Mouse (Mus musculus): ENCODE data around the gene Taf6. TPM values are rescaled to one million over a fixed set of nuclear protein-coding genes. Genes with fewer than 3 reads are reported as not detected.

Taf6 gene
- polyA plus RNA-seq, 1 experiment from 2014 or later = 109 TPM

- peaks cover 36% of the 10 kb centered on the region for H3K36me3 ChIP-seq (ENCODE audit: control insufficient read depth, insufficient read depth, low read length)
- WGBS = under 1% methylated on average over 42 of the region's 42 CpGs
Measured at GRCm38 (mm10) chr5:138160842-138161665, 26.2 kb downstream of the Taf6 start, which contains the start of gene Cops6. Gene Cops6, plus strand, starts transcription at chr5:138161071.

GRCm38 (mm10) chr5:138160224-138160762 is 27.0 kb downstream of the Taf6 start:
- peak overlapping the region; percentile 71 for H3K4me2 ChIP-seq (replicated peaks; ENCODE audit: low read depth, low read length)
- H3K36me3 ChIP-seq (ENCODE audit: control insufficient read depth, insufficient read depth, low read length) = peaks cover 28% of the 10 kb centered on the region
- H3K9ac ChIP-seq (ENCODE audit: low read depth, low read length) = peak overlapping the region; percentile 89; the same call in 1 of the 2 replicates
- no peak overlapping the region for H3K27ac ChIP-seq (ENCODE audit: low read depth, low read length)
- H3K27me3 ChIP-seq (ENCODE audit: control insufficient read depth, insufficient read depth, low read length) = no peaks in the 10 kb centered on the region
- H3K4me3 ChIP-seq (ENCODE audit: low read length) = peak overlapping the region; percentile 84; the same call in 1 of the 2 replicates
- H3K9me3 ChIP-seq (ENCODE audit: control insufficient read depth, low read length) = no peaks in the 10 kb centered on the region
- no peak for ATAC-seq (ENCODE audit: low FRiP score, low TSS enrichment)
- WGBS = 63% methylated on average over 7 of the region's 7 CpGs
- peaks cover 11% of the 10 kb centered on the region; the same call in 1 of the 2 replicates for H3K4me1 ChIP-seq (ENCODE audit: control insufficient read depth, insufficient read depth, low read length)

More at GRCm38 (mm10) chr5:138160842-138161665, 26.2 kb downstream of the Taf6 start, which contains the start of gene Cops6:
- Histone ChIP-seq H3K9me3 (ENCODE audit: control insufficient read depth, low read length) (no peaks in the 10 kb centered on the region), H3K4me2 (replicated peaks; ENCODE audit: low read depth, low read length) (peak within 1 kb of the TSS; percentile 71), H3K4me3 (ENCODE audit: low read length) (peak within 1 kb of the TSS; percentile 84), H3K27ac (ENCODE audit: low read depth, low read length) (peak within 1 kb of the TSS; percentile 25; the same call in 1 of the 2 replicates), H3K27me3 (ENCODE audit: control insufficient read depth, insufficient read depth, low read length) (no peaks in the 10 kb centered on the region), H3K9ac (ENCODE audit: low read depth, low read length) (peak within 1 kb of the TSS; percentile 89), H3K4me1 (ENCODE audit: control insufficient read depth, insufficient read depth, low read length) (peaks cover 11% of the 10 kb centered on the region; the same call in 1 of the 2 replicates)
- peak; percentile 94 for ATAC-seq (ENCODE audit: low FRiP score, low TSS enrichment)

- ATAC-seq (ENCODE audit: low FRiP score, low TSS enrichment) = peak; percentile 96
- H3K9me3 ChIP-seq (ENCODE audit: control insufficient read depth, low read length) = no peaks in the 10 kb centered on the region
- H3K4me2 ChIP-seq (replicated peaks; ENCODE audit: low read depth, low read length) = peak within 1 kb of the TSS; percentile 70
- H3K9ac ChIP-seq (ENCODE audit: low read depth, low read length) = peak within 1 kb of the TSS; percentile 81
- H3K36me3 ChIP-seq (ENCODE audit: control insufficient read depth, insufficient read depth, low read length) = peaks cover 21% of the 10 kb centered on the region
- no peaks in the 10 kb centered on the region for H3K27me3 ChIP-seq (ENCODE audit: control insufficient read depth, insufficient read depth, low read length)
- under 1% methylated on average over 31 of the region's 31 CpGs for WGBS
- peak within 1 kb of the TSS; percentile 63 for H3K4me3 ChIP-seq (ENCODE audit: low read length)
- H3K4me1 ChIP-seq (ENCODE audit: control insufficient read depth, insufficient read depth, low read length) = no peaks in the 10 kb centered on the region
- peak within 1 kb of the TSS; percentile 83 for H3K27ac ChIP-seq (ENCODE audit: low read depth, low read length)
Measured at GRCm38 (mm10) chr5:138155443-138155976, 31.7 kb downstream of the Taf6 start, which contains the start of gene Zfp113. Gene Zfp113, minus strand, starts transcription at chr5:138155744.

- WGBS = 80% methylated on average over 3 of the region's 3 CpGs
- Histone ChIP-seq H3K4me2 (replicated peaks; ENCODE audit: low read depth, low read length) (peak overlapping the region; percentile 70), H3K9me3 (ENCODE audit: control insufficient read depth, low read length) (no peaks in the 10 kb centered on the region), H3K4me1 (ENCODE audit: control insufficient read depth, insufficient read depth, low read length) (no peaks in the 10 kb centered on the region), H3K27ac (ENCODE audit: low read depth, low read length) (no peak overlapping the region), H3K36me3 (ENCODE audit: control insufficient read depth, insufficient read depth, low read length) (peaks cover 25% of the 10 kb centered on the region), H3K9ac (ENCODE audit: low read depth, low read length) (peak overlapping the region; percentile 81; the same call in 1 of the 2 replicates), H3K27me3 (ENCODE audit: control insufficient read depth, insufficient read depth, low read length) (no peaks in the 10 kb centered on the region), H3K4me3 (ENCODE audit: low read length) (peak overlapping the region; percentile 63; the same call in 1 of the 2 replicates)
- ATAC-seq (ENCODE audit: low FRiP score, low TSS enrichment) = no peak
Measured at GRCm38 (mm10) chr5:138154390-138154789, 32.9 kb downstream of the Taf6 start.

GRCm38 (mm10) chr5:138138585-138138984 is 48.7 kb downstream of the Taf6 start:
- H3K36me3 ChIP-seq (ENCODE audit: control insufficient read depth, insufficient read depth, low read length) = peaks cover 23% of the 10 kb centered on the region
- no peaks in the 10 kb centered on the region for H3K4me1 ChIP-seq (ENCODE audit: control insufficient read depth, insufficient read depth, low read length)
- no peaks in the 10 kb centered on the region for H3K27me3 ChIP-seq (ENCODE audit: control insufficient read depth, insufficient read depth, low read length)
- H3K9me3 ChIP-seq (ENCODE audit: control insufficient read depth, low read length) = no peaks in the 10 kb centered on the region
- no peak overlapping the region for H3K27ac ChIP-seq (ENCODE audit: low read depth, low read length)
- no peak overlapping the region for H3K4me3 ChIP-seq (ENCODE audit: low read length)
- H3K9ac ChIP-seq (ENCODE audit: low read depth, low read length) = no peak overlapping the region
- 74% methylated on average over 4 of the region's 4 CpGs for WGBS
- no peak for ATAC-seq (ENCODE audit: low FRiP score, low TSS enrichment)
- no peak overlapping the region for H3K4me2 ChIP-seq (replicated peaks; ENCODE audit: low read depth, low read length)

- H3K9ac ChIP-seq (ENCODE audit: low read depth, low read length) = no peak overlapping the region
- H3K9me3 ChIP-seq (ENCODE audit: control insufficient read depth, low read length) = no peaks in the 10 kb centered on the region
- H3K4me3 ChIP-seq (ENCODE audit: low read length) = no peak overlapping the region
- H3K4me1 ChIP-seq (ENCODE audit: control insufficient read depth, insufficient read depth, low read length) = no peaks in the 10 kb centered on the region
- peaks cover 23% of the 10 kb centered on the region for H3K36me3 ChIP-seq (ENCODE audit: control insufficient read depth, insufficient read depth, low read length)
- no peak overlapping the region for H3K27ac ChIP-seq (ENCODE audit: low read depth, low read length)
- WGBS = 60% methylated on average over 8 of the region's 8 CpGs
- peak; percentile 59; the same call in 1 of the 2 replicates for ATAC-seq (ENCODE audit: low FRiP score, low TSS enrichment)
- no peaks in the 10 kb centered on the region for H3K27me3 ChIP-seq (ENCODE audit: control insufficient read depth, insufficient read depth, low read length)
- no peak overlapping the region for H3K4me2 ChIP-seq (replicated peaks; ENCODE audit: low read depth, low read length)
Measured at GRCm38 (mm10) chr5:138137935-138138549, 49.2 kb downstream of the Taf6 start.

- no peak overlapping the region for H3K4me3 ChIP-seq (ENCODE audit: low read length)
- no peak overlapping the region for H3K27ac ChIP-seq (ENCODE audit: low read depth, low read length)
- H3K4me2 ChIP-seq (replicated peaks; ENCODE audit: low read depth, low read length) = no peak overlapping the region
- ATAC-seq (ENCODE audit: low FRiP score, low TSS enrichment) = no peak
- H3K36me3 ChIP-seq (ENCODE audit: control insufficient read depth, insufficient read depth, low read length) = peaks cover 30% of the 10 kb centered on the region
- H3K27me3 ChIP-seq (ENCODE audit: control insufficient read depth, insufficient read depth, low read length) = no peaks in the 10 kb centered on the region
- no peak overlapping the region for H3K9ac ChIP-seq (ENCODE audit: low read depth, low read length)
- no peaks in the 10 kb centered on the region for H3K9me3 ChIP-seq (ENCODE audit: control insufficient read depth, low read length)
- H3K4me1 ChIP-seq (ENCODE audit: control insufficient read depth, insufficient read depth, low read length) = no peaks in the 10 kb centered on the region
- 68% methylated on average over 4 of the region's 4 CpGs for WGBS
Measured at GRCm38 (mm10) chr5:138137257-138137656, 50.0 kb downstream of the Taf6 start.

GRCm38 (mm10) chr5:138132425-138133064 is 54.7 kb downstream of the Taf6 start:
- Histone ChIP-seq H3K4me2 (replicated peaks; ENCODE audit: low read depth, low read length) (no peak overlapping the region), H3K9ac (ENCODE audit: low read depth, low read length) (no peak overlapping the region), H3K27me3 (ENCODE audit: control insufficient read depth, insufficient read depth, low read length) (no peaks in the 10 kb centered on the region), H3K27ac (ENCODE audit: low read depth, low read length) (no peak overlapping the region), H3K9me3 (ENCODE audit: control insufficient read depth, low read length) (no peaks in the 10 kb centered on the region), H3K4me1 (ENCODE audit: control insufficient read depth, insufficient read depth, low read length) (no peaks in the 10 kb centered on the region), H3K36me3 (ENCODE audit: control insufficient read depth, insufficient read depth, low read length) (peaks cover 70% of the 10 kb centered on the region), H3K4me3 (ENCODE audit: low read length) (no peak overlapping the region)
- ATAC-seq (ENCODE audit: low FRiP score, low TSS enrichment) = no peak
- 66% methylated on average over 5 of the region's 5 CpGs for WGBS
